Mouse (Mus musculus) lung, embryonic 14.5 days (tissue): ENCODE results near the gene Rere. TPM values are rescaled to one million over a fixed set of nuclear protein-coding genes. Genes with fewer than 3 reads are reported as not detected.

Experiments
- ATAC-seq: fragments of 200-750 bp; cut with Nextera tagmentation; 2 replicates; pipeline ENCODE4 v1.8.0; 2017; ENCODE audit warnings: mild to moderate bottlenecking, moderate TSS enrichment, moderate library complexity; ENCODE audit not compliant: insufficient read depth
- DNase-seq: peaks from one replicate; pipeline ENCODE4 v3.0.0-alpha.2; 2015
- H3K27ac ChIP-seq: fragments of 300-500 bp; sonication (generic); 2 replicates; pipeline ENCODE4 v1.5.1; 2014; ENCODE audit warnings: low read depth, mild to moderate bottlenecking, moderate library complexity
- H3K27me3 ChIP-seq: fragments of 300-500 bp; sonication (generic); 2 replicates; pipeline ENCODE4 v1.6.1; 2014; ENCODE audit warnings: low read length, control low read depth; ENCODE audit not compliant: insufficient read depth
- H3K36me3 ChIP-seq: fragments of 300-500 bp; sonication (generic); 2 replicates; pipeline ENCODE4 v1.6.1; 2014; ENCODE audit warnings: control low read depth; ENCODE audit not compliant: insufficient read depth
- H3K4me1 ChIP-seq: fragments of 300-500 bp; sonication (generic); 2 replicates; pipeline ENCODE4 v1.6.1; 2014; ENCODE audit warnings: antibody characterized with exemption, control low read depth; ENCODE audit not compliant: insufficient read depth
- H3K4me2 ChIP-seq: fragments of 300-500 bp; sonication (generic); 2 replicates; pipeline ENCODE4 v1.6.1; 2014; ENCODE audit warnings: mild to moderate bottlenecking
- H3K4me3 ChIP-seq: fragments of 300-500 bp; sonication (generic); 2 replicates; pipeline ENCODE4 v1.5.1; 2014; ENCODE audit warnings: low read depth, low read length
- H3K9ac ChIP-seq: fragments of 300-500 bp; sonication (generic); 2 replicates; pipeline ENCODE4 v1.6.1; 2014
- H3K9me3 ChIP-seq: fragments of 300-500 bp; sonication (generic); 2 replicates; pipeline ENCODE4 v1.6.1; 2016; ENCODE audit warnings: low read depth, low read length, control low read depth
- CTCF ChIP-seq: IDR thresholded peaks from 2 replicates; pipeline ENCODE4 v1.5.1; 2016; ENCODE audit warnings: antibody characterized with exemption, low read depth
- WGBS: fragments of 180-500 bp; shearing (Covaris S2); extraction: QIAGEN DNeasy Blood & Tissue Kit; methylation state at CpG from one replicate; pipeline ENCODE4 v1.1.7; 2014; 5-methylcytosine and 5-hydroxymethylcytosine counted together
- polyA plus RNA-seq: library from polyadenylated mRNA; unstranded; fragments of >200 nt; fragmentation: Nextera tagmentation; extraction: Ambion mirVana; gene quantifications from 2 replicates; pipeline ENCODE4 v1.2.1, GENCODE M21; 2014

The Rere gene
- polyA plus RNA-seq, 1 experiment from 2014 or later = 41.5 TPM

DNA sequence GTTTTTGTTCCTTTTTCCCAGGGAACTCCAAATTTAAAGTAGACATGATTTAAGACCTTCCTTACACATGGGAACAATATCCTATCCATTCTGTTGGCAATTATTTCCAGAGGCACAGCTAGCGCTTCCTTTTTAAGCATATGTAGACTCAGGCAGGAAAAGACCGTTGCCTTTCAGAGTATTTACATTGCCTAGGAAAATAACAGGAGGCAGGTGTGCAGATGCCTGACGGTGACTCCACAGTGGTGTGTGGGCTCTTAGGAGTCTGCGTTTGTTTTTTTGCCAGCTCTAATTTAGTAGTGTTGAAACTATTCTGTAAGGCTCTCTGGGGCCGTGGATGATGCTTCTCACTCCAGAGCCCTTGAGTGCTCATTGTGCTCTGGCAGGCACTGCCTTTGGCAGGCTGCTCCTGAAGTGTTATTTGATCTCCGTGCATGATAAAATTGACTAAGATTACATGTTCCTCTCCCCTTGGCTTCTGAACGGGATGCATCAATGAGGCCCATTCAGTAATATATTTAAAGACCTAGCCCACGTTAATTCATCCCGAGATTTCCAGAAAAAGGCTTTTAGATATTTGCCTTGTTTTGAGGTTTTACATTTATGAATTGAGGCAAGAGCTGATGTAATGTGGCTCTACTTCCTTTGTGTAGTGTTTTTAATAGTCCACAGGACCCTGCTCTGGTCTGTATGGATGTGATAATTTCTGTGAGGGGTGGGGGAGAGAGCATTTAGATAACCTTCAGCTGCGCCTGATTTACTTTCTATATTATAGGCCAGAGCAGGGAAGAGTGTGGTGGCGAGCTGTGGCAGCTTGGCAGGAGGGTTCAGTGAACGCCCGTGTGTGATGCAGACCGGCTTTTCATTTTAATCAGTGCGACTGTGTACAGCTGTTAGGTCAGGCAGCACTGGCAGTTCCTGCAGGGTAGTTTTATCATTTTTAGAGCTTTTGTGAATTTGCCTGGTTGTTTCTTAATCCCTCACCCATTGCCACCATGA lies 92.0 kb downstream of the Rere start:
- Histone ChIP-seq H3K4me3 (peak overlapping the region; percentile 62), H3K36me3 (no peaks in the 10 kb centered on the region), H3K4me2 (peak overlapping the region; percentile 95), H3K27ac (peak overlapping the region; percentile 98), H3K9me3 (no peaks in the 10 kb centered on the region), H3K27me3 (no peaks in the 10 kb centered on the region), H3K4me1 (peaks cover 53% of the 10 kb centered on the region), H3K9ac (peak overlapping the region; percentile 83)
- ATAC-seq (peak; percentile 54; the same call in 1 of the 2 replicates), DNase-seq (peak; percentile 76)
- under 1% methylated on average over 15 of the region's 15 CpGs for WGBS
- TF ChIP-seq CTCF = no peak

DNA sequence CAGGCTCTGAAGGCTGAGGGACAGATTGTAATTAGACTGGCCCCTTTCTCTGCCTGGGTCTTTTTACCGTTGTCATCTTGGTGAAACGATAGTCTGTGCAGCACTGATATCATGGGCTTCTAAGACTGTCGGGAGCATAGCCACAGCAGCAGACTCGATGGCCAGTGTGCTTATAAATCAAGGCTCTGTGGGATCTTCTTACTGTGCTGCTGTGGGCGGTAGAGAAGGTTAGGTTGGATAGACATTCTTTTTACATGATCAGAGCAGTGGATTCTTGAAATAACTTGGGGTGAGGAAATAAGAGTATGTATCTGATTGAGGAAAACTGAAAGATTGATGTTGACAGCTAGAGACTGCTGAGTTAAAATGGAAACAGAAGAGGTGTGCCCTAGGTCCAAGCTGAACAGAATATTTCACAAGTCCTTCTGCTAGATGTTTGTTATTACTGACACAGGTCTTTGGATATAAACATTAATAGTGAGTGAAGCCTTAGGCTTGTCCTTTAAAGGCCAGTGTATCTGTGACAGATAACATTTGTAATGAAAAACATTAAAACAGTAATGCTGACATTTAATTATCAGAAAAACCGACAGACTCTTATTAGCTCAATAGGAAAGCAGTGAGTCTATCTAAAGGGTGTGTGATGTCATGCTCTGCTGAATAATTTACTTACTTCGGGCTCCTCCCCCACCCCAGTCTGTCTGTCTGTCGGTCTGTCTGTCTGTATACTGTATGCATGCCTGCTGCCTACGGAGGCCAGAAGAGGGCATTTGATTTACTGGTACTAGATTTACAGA lies 93.4 kb downstream of the Rere start:
- peak overlapping the region; percentile 1; the same call in 1 of the 2 replicates for H3K9ac ChIP-seq
- WGBS = 34% methylated on average over 9 of the region's 9 CpGs

DNA sequence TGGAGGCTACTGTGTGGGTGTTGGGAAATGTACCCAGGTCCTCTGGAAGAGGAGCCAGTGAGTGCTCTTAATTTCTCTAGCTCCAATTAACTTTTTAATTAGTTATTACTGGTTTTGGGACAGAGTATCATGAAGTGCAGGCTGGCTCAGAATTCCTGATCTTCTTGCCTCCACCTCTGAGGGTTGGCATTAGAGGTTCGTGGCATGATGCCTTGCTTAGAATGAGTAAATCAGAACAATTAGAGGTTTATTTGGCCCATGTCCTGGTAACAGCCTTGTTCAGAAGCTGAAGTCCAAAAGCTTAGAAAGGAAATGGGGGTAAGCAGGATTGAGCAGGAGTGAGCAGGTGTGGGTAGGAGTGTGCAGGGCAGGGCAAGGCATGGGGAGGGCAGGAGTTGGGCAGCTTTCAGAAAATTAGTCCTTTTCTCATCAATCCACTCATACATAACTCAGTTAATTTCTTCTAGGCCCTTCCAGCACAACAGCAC lies 94.0 kb downstream of the Rere start:
- H3K4me1 ChIP-seq = peaks cover 38% of the 10 kb centered on the region
- H3K27ac ChIP-seq = no peak overlapping the region
- WGBS = 73% methylated on average over 1 of the region's 1 CpGs
- DNase-seq (no peak), ATAC-seq (no peak)
- H3K4me2 ChIP-seq = no peak overlapping the region
- no peaks in the 10 kb centered on the region for H3K36me3 ChIP-seq
- H3K9ac ChIP-seq = no peak overlapping the region
- no peaks in the 10 kb centered on the region for H3K9me3 ChIP-seq
- H3K4me3 ChIP-seq = no peak overlapping the region
- no peaks in the 10 kb centered on the region for H3K27me3 ChIP-seq
- no peak for TF ChIP-seq CTCF

More for the DNA sequence above, 93.4 kb downstream of the Rere start:
- Histone ChIP-seq H3K27me3 (no peaks in the 10 kb centered on the region), H3K4me3 (no peak overlapping the region), H3K9me3 (no peaks in the 10 kb centered on the region), H3K4me1 (peaks cover 44% of the 10 kb centered on the region), H3K36me3 (no peaks in the 10 kb centered on the region), H3K27ac (peak overlapping the region; percentile 44; the same call in 1 of the 2 replicates), H3K4me2 (peak overlapping the region; percentile 95)
- DNase-seq = no peak
- no peak for ATAC-seq
- no peak for TF ChIP-seq CTCF

DNA sequence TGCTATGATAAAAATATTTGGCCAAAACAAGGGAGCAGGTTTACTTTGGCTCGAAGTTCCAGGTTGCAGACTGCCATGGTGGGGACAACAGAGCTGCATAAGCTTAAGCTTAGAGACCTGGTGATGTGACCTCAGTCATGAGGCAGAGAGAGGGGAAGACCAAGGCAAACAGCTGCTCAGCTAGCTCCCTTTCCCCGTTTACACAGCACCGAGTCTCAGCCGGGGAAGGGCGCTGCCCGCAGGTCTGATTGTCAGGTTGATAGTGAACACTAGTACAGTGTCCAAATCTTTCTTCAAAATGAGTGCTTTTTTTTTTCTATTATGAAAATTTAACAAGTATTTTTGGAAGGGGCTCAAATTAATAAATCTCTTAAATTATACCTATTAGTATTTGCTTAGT lies 97.9 kb downstream of the Rere start:
- no peak for DNase-seq
- Histone ChIP-seq H3K9me3 (no peaks in the 10 kb centered on the region), H3K27ac (no peak overlapping the region)

DNA sequence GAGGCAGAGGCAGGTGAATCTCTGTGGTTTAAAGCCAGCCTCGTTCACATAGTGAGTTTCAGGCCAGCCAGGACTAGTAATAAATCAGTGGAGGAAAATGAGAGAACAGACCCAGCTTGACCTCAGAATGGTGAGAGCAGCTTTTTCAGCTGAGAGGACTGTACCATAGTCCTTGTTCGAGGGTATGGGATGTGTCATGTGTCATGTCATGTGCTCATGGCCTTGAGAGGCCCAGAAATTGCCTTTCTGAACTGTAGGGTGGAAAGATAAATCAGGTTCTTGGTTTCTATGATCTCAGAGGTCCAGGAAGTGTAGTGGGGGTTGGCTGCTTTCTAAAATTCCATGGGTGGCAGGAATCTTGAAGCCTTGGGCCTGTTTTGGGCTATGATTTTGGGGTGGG lies 98.3 kb downstream of the Rere start:
- 27% methylated on average over 2 of the region's 2 CpGs for WGBS
- DNase-seq (no peak), ATAC-seq (no peak)
- no peaks in the 10 kb centered on the region for H3K9me3 ChIP-seq
- no peaks in the 10 kb centered on the region for H3K36me3 ChIP-seq
- no peaks in the 10 kb centered on the region for H3K27me3 ChIP-seq
- no peak overlapping the region for H3K9ac ChIP-seq
- H3K4me3 ChIP-seq = no peak overlapping the region
- H3K4me2 ChIP-seq = no peak overlapping the region
- H3K27ac ChIP-seq = no peak overlapping the region
- H3K4me1 ChIP-seq = peaks cover 15% of the 10 kb centered on the region
- TF ChIP-seq CTCF = no peak

More for the DNA sequence above, 97.9 kb downstream of the Rere start:
- peaks cover 16% of the 10 kb centered on the region for H3K4me1 ChIP-seq
- no peaks in the 10 kb centered on the region for H3K27me3 ChIP-seq
- no peak for ATAC-seq
- no peak overlapping the region for H3K4me2 ChIP-seq
- WGBS = 62% methylated on average over 6 of the region's 6 CpGs
- H3K36me3 ChIP-seq = no peaks in the 10 kb centered on the region
- no peak overlapping the region for H3K4me3 ChIP-seq
- no peak for TF ChIP-seq CTCF
- H3K9ac ChIP-seq = no peak overlapping the region

DNA sequence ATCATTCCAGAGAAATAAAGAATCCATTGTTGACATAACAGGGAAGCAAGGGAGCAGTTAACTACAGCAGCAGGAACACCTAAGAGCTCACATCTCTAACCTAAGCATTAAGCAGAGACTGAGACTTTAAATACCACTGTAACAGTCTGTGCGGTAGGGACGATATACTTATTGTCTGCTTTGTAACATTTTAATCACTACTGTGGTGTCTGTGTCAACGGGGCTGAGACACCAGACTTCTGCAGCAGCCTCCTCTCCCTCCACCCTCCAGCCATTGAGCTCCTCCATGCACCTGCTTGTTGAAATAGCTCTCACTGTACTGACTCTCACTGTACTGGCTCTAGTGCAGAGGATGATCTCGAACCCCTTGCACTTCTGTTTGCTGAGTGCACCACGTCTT lies 98.8 kb downstream of the Rere start:
- ATAC-seq (no peak), DNase-seq (no peak)
- Histone ChIP-seq H3K9ac (no peak overlapping the region), H3K36me3 (no peaks in the 10 kb centered on the region), H3K4me2 (no peak overlapping the region), H3K27me3 (no peaks in the 10 kb centered on the region), H3K4me3 (no peak overlapping the region), H3K9me3 (no peaks in the 10 kb centered on the region), H3K27ac (no peak overlapping the region), H3K4me1 (peaks cover 10% of the 10 kb centered on the region; the same call in 1 of the 2 replicates)
- WGBS = 75% methylated on average over 5 of the region's 5 CpGs
- no peak for TF ChIP-seq CTCF
